Mouse (Mus musculus) urinary bladder, adult 18-20 months (tissue): ENCODE measurements around the gene Rap1b.

Source experiments
- DNase-seq, 2 experiments: peaks; one replicate each; pipeline ENCODE4 v3.0.0; 2022; ENCODE audit warnings: low spot score in 2 of 2, mixed read lengths in 2 of 2

The Rap1b gene

GRCm38 (mm10) chr10:117783786-117784420 lies 61.9 kb downstream of the Rap1b start:
- DNase-seq = no peak

- no peak for DNase-seq
These were observed 63.2 kb downstream of the Rap1b start for GRCm38 (mm10) chr10:117782491-117783260.

- DNase-seq = no peak
These were observed 63.8 kb downstream of the Rap1b start for GRCm38 (mm10) chr10:117782056-117782455.

- DNase-seq = no peak
These were observed 64.7 kb downstream of the Rap1b start for GRCm38 (mm10) chr10:117781021-117781725.

- no peak for DNase-seq
These were observed 65.4 kb downstream of the Rap1b start for GRCm38 (mm10) chr10:117780306-117780911.

- no peak for DNase-seq
These were observed 66.1 kb downstream of the Rap1b start for GRCm38 (mm10) chr10:117779581-117780305.

GRCm38 (mm10) chr10:117778951-117779350 lies 66.9 kb downstream of the Rap1b start:
- no peak for DNase-seq

- DNase-seq = no peak
These were observed 67.4 kb downstream of the Rap1b start for GRCm38 (mm10) chr10:117778328-117778910.

- DNase-seq = no peak
These were observed 68.1 kb downstream of the Rap1b start for GRCm38 (mm10) chr10:117777501-117778327.

- no peak for DNase-seq
These were observed 68.7 kb downstream of the Rap1b start for GRCm38 (mm10) chr10:117777103-117777470.

- DNase-seq = no peak
These were observed 69.3 kb downstream of the Rap1b start for GRCm38 (mm10) chr10:117776281-117777102.

GRCm38 (mm10) chr10:117775401-117776144 lies 70.3 kb downstream of the Rap1b start:
- no peak for DNase-seq

GRCm38 (mm10) chr10:117774817-117775120 lies 71.1 kb downstream of the Rap1b start:
- no peak for DNase-seq

- no peak for DNase-seq
These were observed 71.6 kb downstream of the Rap1b start for GRCm38 (mm10) chr10:117774011-117774816.

GRCm38 (mm10) chr10:117773106-117773720 lies 72.6 kb downstream of the Rap1b start:
- DNase-seq = no peak

- DNase-seq = no peak
These were observed 73.3 kb downstream of the Rap1b start for GRCm38 (mm10) chr10:117772364-117773105.

GRCm38 (mm10) chr10:117771131-117771510 lies 74.7 kb downstream of the Rap1b start:
- no peak for DNase-seq
